Mouse (Mus musculus): ENCODE results near the gene Ttll6. TPM values are rescaled to one million over a fixed set of nuclear protein-coding genes. Genes with fewer than 3 reads are reported as not detected.
A peak's percentile ranks its signal among the peaks of the same experiment; 100 is the strongest.

The Ttll6 gene
- polyA plus RNA-seq, 1 experiment from 2014 or later: not detected

GRCm38 (mm10) chr11:96178911-96179503, 45.4 kb downstream of the Ttll6 start:
- Histone ChIP-seq H3K36me3 (ENCODE audit: control insufficient read depth, insufficient read depth, low read length) (no peaks in the 10 kb centered on the region), H3K4me2 (no peak overlapping the region), H3K27me3 (replicated peaks; ENCODE audit: control insufficient read depth, insufficient read depth, low read length) (peaks cover 98% of the 10 kb centered on the region), H3K4me3 (ENCODE audit: low read depth, low read length) (no peak overlapping the region), H3K27ac (ENCODE audit: low read depth, low read length) (no peak overlapping the region), H3K9me3 (ENCODE audit: control insufficient read depth, low read length) (no peaks in the 10 kb centered on the region), H3K9ac (ENCODE audit: low read depth, low read length) (no peak overlapping the region), H3K4me1 (replicated peaks; ENCODE audit: control insufficient read depth, insufficient read depth, low read length) (no peaks in the 10 kb centered on the region)
- DNase-seq (ENCODE audit: low spot score) (no peak), ATAC-seq (replicated peaks; ENCODE audit: low FRiP score) (no peak)
- 2% methylated on average over 6 of the region's 6 CpGs for WGBS

- ATAC-seq (replicated peaks; ENCODE audit: low FRiP score) (no peak), DNase-seq (ENCODE audit: low spot score) (no peak)
- no peaks in the 10 kb centered on the region for H3K9me3 ChIP-seq (ENCODE audit: control insufficient read depth, low read length)
- no peak overlapping the region for H3K9ac ChIP-seq (ENCODE audit: low read depth, low read length)
- H3K4me3 ChIP-seq (ENCODE audit: low read depth, low read length): no peak overlapping the region
- no peak overlapping the region for H3K27ac ChIP-seq (ENCODE audit: low read depth, low read length)
- H3K27me3 ChIP-seq (replicated peaks; ENCODE audit: control insufficient read depth, insufficient read depth, low read length): peaks cover 97% of the 10 kb centered on the region
- H3K4me1 ChIP-seq (replicated peaks; ENCODE audit: control insufficient read depth, insufficient read depth, low read length): no peaks in the 10 kb centered on the region
- no peaks in the 10 kb centered on the region for H3K36me3 ChIP-seq (ENCODE audit: control insufficient read depth, insufficient read depth, low read length)
- 28% methylated on average over 4 of the region's 4 CpGs for WGBS
- H3K4me2 ChIP-seq: no peak overlapping the region
These were observed 47.5 kb downstream of the Ttll6 start for GRCm38 (mm10) chr11:96181061-96181460.

- ATAC-seq (replicated peaks; ENCODE audit: low FRiP score) (no peak), DNase-seq (ENCODE audit: low spot score) (no peak)
These were observed 50.6 kb downstream of the Ttll6 start for GRCm38 (mm10) chr11:96184233-96184632.

GRCm38 (mm10) chr11:96187321-96187720, 53.7 kb downstream of the Ttll6 start:
- H3K9ac ChIP-seq (ENCODE audit: low read depth, low read length): no peak overlapping the region
- DNase-seq (ENCODE audit: low spot score): no peak
- H3K4me1 ChIP-seq (replicated peaks; ENCODE audit: control insufficient read depth, insufficient read depth, low read length): no peaks in the 10 kb centered on the region
- WGBS: 29% methylated on average over 4 of the region's 4 CpGs
- no peak for ATAC-seq (replicated peaks; ENCODE audit: low FRiP score)
- no peak overlapping the region for H3K27ac ChIP-seq (ENCODE audit: low read depth, low read length)
- H3K4me2 ChIP-seq: no peak overlapping the region
- no peaks in the 10 kb centered on the region for H3K9me3 ChIP-seq (ENCODE audit: control insufficient read depth, low read length)
- H3K27me3 ChIP-seq (replicated peaks; ENCODE audit: control insufficient read depth, insufficient read depth, low read length): peaks cover 97% of the 10 kb centered on the region
- H3K4me3 ChIP-seq (ENCODE audit: low read depth, low read length): no peak overlapping the region
- H3K36me3 ChIP-seq (ENCODE audit: control insufficient read depth, insufficient read depth, low read length): no peaks in the 10 kb centered on the region

More at GRCm38 (mm10) chr11:96184233-96184632, 50.6 kb downstream of the Ttll6 start:
- no peak overlapping the region for H3K4me2 ChIP-seq
- peaks cover 97% of the 10 kb centered on the region for H3K27me3 ChIP-seq (replicated peaks; ENCODE audit: control insufficient read depth, insufficient read depth, low read length)
- no peaks in the 10 kb centered on the region for H3K9me3 ChIP-seq (ENCODE audit: control insufficient read depth, low read length)
- H3K9ac ChIP-seq (ENCODE audit: low read depth, low read length): no peak overlapping the region
- no peak overlapping the region for H3K4me3 ChIP-seq (ENCODE audit: low read depth, low read length)
- no peaks in the 10 kb centered on the region for H3K4me1 ChIP-seq (replicated peaks; ENCODE audit: control insufficient read depth, insufficient read depth, low read length)
- no peak overlapping the region for H3K27ac ChIP-seq (ENCODE audit: low read depth, low read length)
- no peaks in the 10 kb centered on the region for H3K36me3 ChIP-seq (ENCODE audit: control insufficient read depth, insufficient read depth, low read length)

- H3K36me3 ChIP-seq (ENCODE audit: control insufficient read depth, insufficient read depth, low read length): no peaks in the 10 kb centered on the region
- ATAC-seq (replicated peaks; ENCODE audit: low FRiP score) (no peak), DNase-seq (ENCODE audit: low spot score) (no peak)
- no peak overlapping the region for H3K9ac ChIP-seq (ENCODE audit: low read depth, low read length)
- peaks cover 100% of the 10 kb centered on the region for H3K27me3 ChIP-seq (replicated peaks; ENCODE audit: control insufficient read depth, insufficient read depth, low read length)
- no peak overlapping the region for H3K4me2 ChIP-seq
- no peak overlapping the region for H3K4me3 ChIP-seq (ENCODE audit: low read depth, low read length)
- no peak overlapping the region for H3K27ac ChIP-seq (ENCODE audit: low read depth, low read length)
- no peaks in the 10 kb centered on the region for H3K9me3 ChIP-seq (ENCODE audit: control insufficient read depth, low read length)
- H3K4me1 ChIP-seq (replicated peaks; ENCODE audit: control insufficient read depth, insufficient read depth, low read length): no peaks in the 10 kb centered on the region
- 2% methylated on average over 28 of the region's 28 CpGs for WGBS
These were observed 56.4 kb downstream of the Ttll6 start for GRCm38 (mm10) chr11:96189810-96190522.

GRCm38 (mm10) chr11:96191132-96191531, 57.5 kb downstream of the Ttll6 start:
- H3K4me2 ChIP-seq: no peak overlapping the region
- H3K36me3 ChIP-seq (ENCODE audit: control insufficient read depth, insufficient read depth, low read length): no peaks in the 10 kb centered on the region
- no peaks in the 10 kb centered on the region for H3K9me3 ChIP-seq (ENCODE audit: control insufficient read depth, low read length)
- no peaks in the 10 kb centered on the region for H3K4me1 ChIP-seq (replicated peaks; ENCODE audit: control insufficient read depth, insufficient read depth, low read length)
- no peak overlapping the region for H3K27ac ChIP-seq (ENCODE audit: low read depth, low read length)
- no peak for DNase-seq (ENCODE audit: low spot score)
- peaks cover 100% of the 10 kb centered on the region for H3K27me3 ChIP-seq (replicated peaks; ENCODE audit: control insufficient read depth, insufficient read depth, low read length)
- H3K4me3 ChIP-seq (ENCODE audit: low read depth, low read length): no peak overlapping the region
- no peak for ATAC-seq (replicated peaks; ENCODE audit: low FRiP score)
- no peak overlapping the region for H3K9ac ChIP-seq (ENCODE audit: low read depth, low read length)
- WGBS: 5% methylated on average over 5 of the region's 5 CpGs

GRCm38 (mm10) chr11:96193521-96194400, 60.2 kb downstream of the Ttll6 start, which contains the start of gene Hoxb13:
Gene Hoxb13 (plus strand): TSS chr11:96194316.
- peaks cover 100% of the 10 kb centered on the region for H3K27me3 ChIP-seq (replicated peaks; ENCODE audit: control insufficient read depth, insufficient read depth, low read length)
- no peaks in the 10 kb centered on the region for H3K4me1 ChIP-seq (replicated peaks; ENCODE audit: control insufficient read depth, insufficient read depth, low read length)
- H3K9ac ChIP-seq (ENCODE audit: low read depth, low read length): no peak within 1 kb of the TSS
- no peak within 1 kb of the TSS for H3K4me3 ChIP-seq (ENCODE audit: low read depth, low read length)
- peak within 1 kb of the TSS; percentile 17; the same call in 1 of the 2 replicates for H3K4me2 ChIP-seq
- DNase-seq (ENCODE audit: low spot score): no peak
- H3K9me3 ChIP-seq (ENCODE audit: control insufficient read depth, low read length): no peaks in the 10 kb centered on the region
- H3K27ac ChIP-seq (ENCODE audit: low read depth, low read length): no peak within 1 kb of the TSS
- no peaks in the 10 kb centered on the region for H3K36me3 ChIP-seq (ENCODE audit: control insufficient read depth, insufficient read depth, low read length)
- no peak for ATAC-seq (replicated peaks; ENCODE audit: low FRiP score)
- 2% methylated on average over 34 of the region's 35 CpGs for WGBS

GRCm38 (mm10) chr11:96194401-96194710, 60.8 kb downstream of the Ttll6 start:
- H3K9ac ChIP-seq (ENCODE audit: low read depth, low read length): no peak overlapping the region
- no peaks in the 10 kb centered on the region for H3K4me1 ChIP-seq (replicated peaks; ENCODE audit: control insufficient read depth, insufficient read depth, low read length)
- H3K36me3 ChIP-seq (ENCODE audit: control insufficient read depth, insufficient read depth, low read length): no peaks in the 10 kb centered on the region
- no peak overlapping the region for H3K27ac ChIP-seq (ENCODE audit: low read depth, low read length)
- H3K9me3 ChIP-seq (ENCODE audit: control insufficient read depth, low read length): no peaks in the 10 kb centered on the region
- peaks cover 100% of the 10 kb centered on the region for H3K27me3 ChIP-seq (replicated peaks; ENCODE audit: control insufficient read depth, insufficient read depth, low read length)
- ATAC-seq (replicated peaks; ENCODE audit: low FRiP score) (no peak), DNase-seq (ENCODE audit: low spot score) (no peak)
- WGBS: 3% methylated on average over 10 of the region's 10 CpGs
- no peak overlapping the region for H3K4me3 ChIP-seq (ENCODE audit: low read depth, low read length)
- peak overlapping the region; percentile 17; the same call in 1 of the 2 replicates for H3K4me2 ChIP-seq
